Mouse (Mus musculus) MN1 (cell line): ENCODE results near the gene Lenep.

Experiments used
- DNase-seq: peaks from one replicate; pipeline ENCODE4 v3.0.0-alpha.2; 2016; ENCODE audit warnings: low spot score

Gene Lenep

GRCm38 (mm10) chr3:89419981-89420380 lies 17.4 kb upstream of the Lenep start:
- DNase-seq = peak; percentile 32

DNA sequence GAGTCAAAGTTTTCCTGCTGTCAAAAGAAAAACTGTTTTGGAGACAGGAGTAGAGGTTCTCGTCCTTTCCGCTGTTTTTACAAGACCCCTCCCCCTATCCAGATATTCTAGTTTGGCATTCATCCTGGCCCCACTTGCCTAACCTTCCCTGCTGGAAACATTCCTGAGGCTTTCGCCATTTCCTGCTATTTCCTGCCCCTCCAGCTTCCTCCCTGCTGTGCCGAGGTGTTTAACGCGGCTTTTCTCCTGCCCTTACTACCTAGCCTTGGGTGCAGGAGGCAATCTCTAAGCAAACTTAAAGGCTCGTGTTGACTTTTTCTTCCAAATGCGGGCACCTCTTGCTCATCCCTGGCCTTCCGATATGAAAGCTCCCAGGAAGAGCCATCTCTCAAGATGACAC lies 17.0 kb upstream of the Lenep start:
- peak; percentile 38 for DNase-seq

DNA sequence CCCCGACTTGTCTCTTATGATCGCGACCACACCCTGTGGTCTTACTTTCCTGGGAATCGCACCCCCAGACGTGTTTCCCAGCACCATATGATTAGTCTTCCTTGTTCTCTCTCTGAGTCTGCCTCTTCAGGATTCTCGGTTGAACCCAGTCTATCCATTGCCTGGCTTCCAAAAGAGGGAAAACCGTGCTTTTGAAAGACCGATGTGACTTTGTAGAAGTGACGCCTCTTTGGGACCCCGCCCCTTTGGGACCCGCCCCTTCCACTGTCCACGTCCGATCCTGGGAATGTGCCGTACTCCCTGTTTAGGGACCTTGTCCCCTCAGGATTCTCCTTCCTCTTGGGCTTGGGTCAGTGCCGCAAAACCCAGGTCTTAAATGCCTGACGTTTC lies 16.3 kb upstream of the Lenep start:
- peak; percentile 78 for DNase-seq

GRCm38 (mm10) chr3:89418170-89418860 lies 15.7 kb upstream of the Lenep start, which contains the start of the genes Cks1b and Shc1:
Gene Cks1b, minus strand, starts transcription at chr3:89418383.
Gene Shc1, plus strand, starts transcription at chr3:89418443.
- peak; percentile 98 for DNase-seq

- no peak for DNase-seq
These were observed 15.2 kb upstream of the Lenep start for GRCm38 (mm10) chr3:89417840-89418169.

DNA sequence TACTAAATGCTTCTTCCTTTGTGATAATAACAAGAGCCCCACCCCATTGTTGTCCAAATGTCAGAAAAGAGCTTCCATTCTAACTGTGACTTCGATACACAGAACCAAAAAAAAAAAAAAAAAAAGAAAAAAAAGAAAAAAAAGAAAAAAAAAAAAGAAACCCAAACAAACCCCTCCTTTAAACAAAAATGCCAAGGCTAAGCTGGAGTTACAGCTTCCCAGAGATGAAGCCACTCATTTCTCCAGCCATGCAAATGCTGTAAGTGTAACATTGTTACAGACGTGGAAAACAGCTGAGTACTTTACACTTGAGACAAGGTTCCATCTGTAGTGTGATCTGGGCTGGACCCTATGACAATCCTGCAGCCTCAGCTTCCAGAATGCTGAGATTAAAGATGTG lies 14.5 kb upstream of the Lenep start:
- peak; percentile 35 for DNase-seq

DNA sequence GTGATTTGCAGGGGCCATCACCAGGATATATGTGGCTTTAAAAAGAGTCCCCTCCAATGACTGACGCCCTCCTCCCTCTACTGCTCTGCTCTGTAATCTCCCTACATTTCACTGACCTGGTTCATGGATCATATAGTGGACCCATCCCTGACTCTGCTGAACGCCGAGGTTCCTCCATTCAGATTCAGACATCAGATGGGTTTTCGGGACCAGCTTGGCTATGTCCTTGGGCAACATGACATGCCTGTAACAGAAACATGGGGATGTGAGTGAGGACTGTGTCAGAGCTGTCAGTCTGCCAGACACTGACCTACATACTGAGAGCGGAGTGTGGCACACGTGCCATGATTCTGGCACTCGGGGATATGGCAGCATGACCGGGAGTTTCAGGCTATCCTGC lies 13.6 kb upstream of the Lenep start:
- DNase-seq = no peak

GRCm38 (mm10) chr3:89411490-89412393 lies 9.1 kb upstream of the Lenep start, which contains the start of gene Flad1:
Gene Flad1, minus strand, starts transcription at chr3:89411870.
- peak; percentile 100 for DNase-seq

GRCm38 (mm10) chr3:89410864-89411263 lies 8.3 kb upstream of the Lenep start:
- no peak for DNase-seq

- no peak for DNase-seq
These were observed 7.1 kb upstream of the Lenep start for GRCm38 (mm10) chr3:89409701-89410100.

- no peak for DNase-seq
These were observed 5.9 kb upstream of the Lenep start for GRCm38 (mm10) chr3:89408448-89408847.

GRCm38 (mm10) chr3:89406887-89407286 lies 4.3 kb upstream of the Lenep start:
- no peak for DNase-seq

- no peak for DNase-seq
These were observed 1.3 kb downstream of the Lenep start for GRCm38 (mm10) chr3:89401329-89401728.

- no peak for DNase-seq
These were observed 6.0 kb downstream of the Lenep start for GRCm38 (mm10) chr3:89396654-89397005.

DNA sequence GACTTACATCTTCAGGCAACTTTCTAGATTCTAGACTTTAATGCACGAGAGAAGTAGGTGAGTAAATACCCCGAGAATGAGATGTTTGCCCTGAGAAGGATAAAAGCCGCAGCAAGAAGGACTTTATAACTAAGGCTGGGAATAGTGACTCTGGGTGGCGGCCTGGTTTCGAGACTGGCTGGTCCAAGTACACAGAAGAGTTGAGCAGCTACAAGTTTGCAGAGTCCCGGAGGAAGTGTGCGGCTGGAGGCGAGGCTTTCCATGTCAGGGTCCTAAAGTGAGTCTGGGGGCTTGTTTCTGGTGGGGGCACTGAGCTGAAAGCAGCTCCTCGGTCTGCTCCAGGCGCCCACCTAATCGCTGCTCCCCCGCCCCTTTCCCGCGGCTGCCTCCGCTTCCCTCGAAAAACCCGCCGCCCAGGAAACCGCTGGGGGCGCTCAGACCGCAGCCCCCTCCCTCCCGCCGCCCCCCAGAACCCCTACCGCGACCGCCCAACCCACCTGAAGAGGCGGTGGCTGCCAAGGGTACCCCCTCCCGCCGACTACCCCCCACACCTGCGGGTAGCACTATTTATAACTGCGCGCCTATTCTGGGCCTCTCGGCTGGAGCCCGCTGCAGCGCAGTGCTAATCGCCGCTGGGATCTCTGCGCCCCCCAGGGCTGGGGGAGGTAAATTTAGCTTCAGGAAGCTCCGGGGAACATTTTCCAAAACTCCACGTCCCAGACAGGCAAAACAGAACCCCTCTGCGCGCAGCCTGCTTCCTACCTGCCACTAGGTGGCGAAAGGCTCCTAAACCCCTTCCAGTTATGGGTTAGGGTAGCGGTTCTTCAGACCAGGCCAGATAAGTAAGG lies 6.6 kb downstream of the Lenep start:
- DNase-seq = peak; percentile 87

DNA sequence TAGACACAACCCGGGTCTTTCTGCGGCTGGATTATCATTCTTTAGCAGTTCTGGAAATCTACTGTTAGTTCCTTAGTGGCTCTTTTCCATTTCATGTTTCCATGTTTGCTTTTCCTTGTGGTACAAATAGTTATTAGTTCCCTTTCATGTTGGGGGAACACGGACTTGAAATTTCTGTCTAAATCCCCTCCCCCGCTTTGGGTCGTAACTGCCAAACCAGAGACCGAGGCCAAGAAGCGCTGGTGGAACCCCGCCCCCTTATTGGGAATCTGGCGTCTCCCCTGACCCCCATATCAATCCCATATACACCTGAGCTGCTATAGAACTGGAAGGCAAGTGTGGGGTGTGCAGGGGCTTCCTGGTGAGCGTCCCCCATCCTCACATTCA lies 7.2 kb downstream of the Lenep start:
- DNase-seq = peak; percentile 37

- DNase-seq = peak; percentile 89
These were observed 7.7 kb downstream of the Lenep start for GRCm38 (mm10) chr3:89394894-89395256.

- DNase-seq = peak; percentile 85
These were observed 8.3 kb downstream of the Lenep start, which contains the start of gene Zbtb7b for GRCm38 (mm10) chr3:89394006-89394893. Gene Zbtb7b, minus strand, starts transcription at chr3:89394776.

DNA sequence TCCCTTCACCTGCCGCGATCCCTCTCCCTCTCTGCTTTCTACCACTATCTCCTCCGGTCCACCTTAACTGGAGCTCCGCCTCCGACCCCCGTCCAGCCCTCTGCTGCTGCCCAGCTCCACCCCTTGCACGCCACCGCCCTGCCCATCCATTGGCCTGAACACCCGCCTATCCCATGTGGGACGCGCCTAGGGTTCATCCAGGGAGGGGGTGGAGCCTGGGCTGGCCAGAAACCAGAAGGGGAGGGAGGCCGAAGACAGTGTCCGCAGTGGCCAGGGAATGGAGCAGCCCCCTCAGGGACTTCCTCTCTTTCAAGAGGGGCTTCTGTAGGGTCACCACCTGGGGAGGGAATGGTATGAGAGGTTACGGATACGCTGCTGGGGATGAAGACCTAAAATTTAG lies 9.0 kb downstream of the Lenep start:
- DNase-seq = peak; percentile 98

DNA sequence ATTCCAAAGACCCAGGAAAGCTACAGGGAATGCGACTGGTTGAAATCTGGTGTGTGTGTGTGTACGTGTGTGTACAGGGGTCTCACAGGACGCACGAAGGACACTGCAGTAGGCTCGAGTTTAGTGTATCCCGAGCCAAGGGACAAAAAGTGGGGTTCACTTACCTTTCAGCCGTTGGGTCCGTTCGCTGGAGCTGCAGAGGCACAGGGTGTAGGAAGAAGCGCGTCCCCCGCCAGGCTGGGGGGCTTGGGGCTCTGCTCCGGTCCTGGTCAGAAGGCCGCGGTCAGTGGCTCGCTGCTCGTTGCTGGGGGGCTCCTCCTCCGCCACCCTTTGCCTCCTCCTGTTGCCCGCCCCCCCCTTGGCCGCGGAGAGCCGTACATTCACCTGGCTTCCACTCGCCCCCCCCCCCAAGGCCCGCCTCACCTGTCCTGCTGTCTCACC lies 9.7 kb downstream of the Lenep start:
- peak; percentile 43 for DNase-seq
